Comparison of ENCODE assay signal across 11 mouse cellular contexts in genomic region chr11:21096590-21096989, GRCm38 (mm10). TPM values are rescaled to one million over a fixed set of nuclear protein-coding genes. Genes with fewer than 3 reads are reported as not detected.
DNase-seq lines count a peak whose midpoint lies in the region; ATAC-seq and TF ChIP-seq lines count a peak whose summit lies in the region.
"Had no signal": no experiment of that assay in that cellular context is flagged by ENCODE, and none has a peak within 500 bp of the region (broad histone marks: within the 10 kb centered on the region; RNA-seq: fewer than 3 reads in every experiment).

No protein-coding gene starts in this region.

- no peak for TF ChIP-seq POLR2A in MEL (IDR thresholded peaks at IDR 0.05; ENCODE audit: control insufficient read depth in 1 of 2, insufficient read depth in 1 of 2, low read depth in 1 of 2, low read length in 2 of 2, poor library complexity in 1 of 2)

- no peak overlapping the region for H3K27ac ChIP-seq in kidney, postnatal 0 days
- no peak overlapping the region for H3K27ac ChIP-seq in MEL (ENCODE audit: control insufficient read depth, low read depth, low read length)
- H3K27ac ChIP-seq: forebrain, embryonic 12.5 days; limb, embryonic 15.5 days; stomach, embryonic 15.5 days had no signal

- peak; percentile 48 for TF ChIP-seq CTCF in kidney, postnatal 0 days (IDR thresholded peaks at IDR 0.05; ENCODE audit: low read depth)
- peak; percentile 32 to 47 (median 40); a peak in 5 of 6 replicates for TF ChIP-seq CTCF in MEL (IDR thresholded peaks at IDR 0.05 in 2 of 3, conservative IDR thresholded peaks at IDR 0.05 in 1 of 3; ENCODE audit: control insufficient read depth in 1 of 3, insufficient read depth in 1 of 3, low read depth in 2 of 3, low read length in 3 of 3, poor library complexity in 1 of 3, severe bottlenecking in 1 of 3)

- peaks cover 38% of the 10 kb centered on the region for H3K79me2 ChIP-seq in MEL (ENCODE audit: control insufficient read depth, insufficient read depth, low read length, poor library complexity)

- 0 out of 2 replicates have a peak, but pooled peaks cover 2% of the 10 kb centered on the region for H3K36me3 ChIP-seq in kidney, postnatal 0 days (ENCODE audit: insufficient read depth, low read length)
- peaks cover 0 to 30% of the 10 kb centered on the region in 2 experiments; a peak in 2 of 4 replicates for H3K36me3 ChIP-seq in MEL (ENCODE audit: control insufficient read depth in 1 of 2, insufficient read depth in 2 of 2, low read length in 2 of 2)
- H3K36me3 ChIP-seq: forebrain, embryonic 12.5 days; limb, embryonic 15.5 days; stomach, embryonic 15.5 days had no signal

- no peak for ATAC-seq in kidney, postnatal 0 days (replicated peaks; ENCODE audit: low FRiP score, low read depth)

- H3K4me3 ChIP-seq in kidney, postnatal 0 days (replicated peaks; ENCODE audit: low read depth, low read length): no peak overlapping the region
- H3K4me3 ChIP-seq in MEL (ENCODE audit: control insufficient read depth in 1 of 2, insufficient read depth in 1 of 2, low read depth in 2 of 2, low read length in 2 of 2): no peak overlapping the region
- H3K4me3 ChIP-seq: forebrain, embryonic 12.5 days; limb, embryonic 15.5 days; stomach, embryonic 15.5 days had no signal

- TF ChIP-seq RAD21 in MEL (IDR thresholded peaks at IDR 0.05; ENCODE audit: low read depth, low read length): no peak; the same call in 1 of the 2 replicates

- DNase-seq in kidney, postnatal 0 days (ENCODE audit: low spot score): no peak
- DNase-seq in kidney, adult 18-20 months: no peak
- DNase-seq in B cell, adult 2 months: peak; percentile 41 to 42
- peak; percentile 54 for DNase-seq in MEL (ENCODE audit: low read depth, low spot score)
- peak; percentile 34 for DNase-seq in lung, postnatal 36 days
- DNase-seq in cerebellum, adult 9-11 months: no peak
- no peak for DNase-seq in frontal cortex, postnatal 14 days (ENCODE audit: low spot score in 2 of 2)
- no peak for DNase-seq in heart, postnatal 14 days

- H3K27me3 ChIP-seq in kidney, postnatal 0 days (ENCODE audit: insufficient read depth, low read length): no peaks in the 10 kb centered on the region
- H3K27me3 ChIP-seq in MEL (ENCODE audit: control insufficient read depth in 1 of 2, insufficient read depth in 2 of 2, low read length in 2 of 2): no peaks in the 10 kb centered on the region
- H3K27me3 ChIP-seq: forebrain, embryonic 12.5 days; limb, embryonic 15.5 days; stomach, embryonic 15.5 days had no signal

- TF ChIP-seq EP300 in MEL (IDR thresholded peaks at IDR 0.05; ENCODE audit: low read depth in 1 of 2, low read length in 2 of 2): no peak

- no peaks in the 10 kb centered on the region; the same call in 1 of the 2 replicates for H3K4me1 ChIP-seq in kidney, postnatal 0 days (replicated peaks; ENCODE audit: insufficient read depth, low read length)
- peaks cover 18 to 23% of the 10 kb centered on the region in 2 experiments for H3K4me1 ChIP-seq in MEL (ENCODE audit: control insufficient read depth in 1 of 2, insufficient read depth in 2 of 2, low read length in 2 of 2)

- no peak overlapping the region for H3K9ac ChIP-seq in kidney, postnatal 0 days (ENCODE audit: low read depth, low read length)
- H3K9ac ChIP-seq in MEL (ENCODE audit: control insufficient read depth, low read depth, low read length, poor library complexity, severe bottlenecking): no peak overlapping the region
- H3K9ac ChIP-seq: forebrain, embryonic 12.5 days; limb, embryonic 15.5 days; stomach, embryonic 15.5 days had no signal

- no peak overlapping the region for H3K4me2 ChIP-seq in kidney, postnatal 0 days (ENCODE audit: low read length)
- H3K4me2 ChIP-seq: forebrain, embryonic 12.5 days; limb, embryonic 15.5 days; stomach, embryonic 15.5 days had no signal

- H3K9me3 ChIP-seq in kidney, postnatal 0 days (replicated peaks; ENCODE audit: low read length): no peaks in the 10 kb centered on the region
- H3K9me3 ChIP-seq in MEL (replicated peaks; ENCODE audit: insufficient read depth, low read length): no peaks in the 10 kb centered on the region
- H3K9me3 ChIP-seq: forebrain, embryonic 12.5 days; limb, embryonic 15.5 days; stomach, embryonic 15.5 days had no signal

- intact Hi-C loops in heart, postnatal 14 days (cut with DNase I): loop anchor here (10.0 kb wide), 1 partner anchor 138 kb away; the partner anchor contains the start of gene Vps54

- WGBS in kidney, postnatal 0 days: 95% methylated on average over 2 of the region's 2 CpGs

TF ChIP-seq in MEL, 35 proteins besides CTCF, POLR2A, EP300 and RAD21:
- TF ChIP-seq SMC3 (IDR thresholded peaks at IDR 0.05; ENCODE audit: low read depth, low read length) (0 out of 2 replicates have a peak, but pooled peaks have one; percentile 18), ELF1 (IDR thresholded peaks at IDR 0.05; ENCODE audit: low read depth, low read length) (no peak)

RNA-seq across cellular contexts. Expression of gene Peli1, which starts 5.5 kb away (rescaled TPM):
- polyA plus RNA-seq in kidney, postnatal 0 days (2015; fragmentation: Nextera tagmentation; extraction: Ambion mirVana): 40.2 and 40.5 TPM in 2 replicates
- 7.5 and 7.9 TPM in 2 replicates for total RNA-seq in MEL (2012; rRNA removed)
- polyA plus RNA-seq in MEL (2012; ENCODE audit: insufficient read depth in 1 of 2, insufficient read length in 2 of 2, low read depth in 1 of 2, low replicate concordance in 2 of 2, missing spikeins in 1 of 2): 10 to 100 TPM in 1 of 2 experiments, not detected in 1; 11.6 TPM
- 10 to 100 TPM; 20.1 to 20.7 TPM for total RNA-seq in heart, postnatal 14 days (2021)

Comparison
In these comparisons a context has a peak if more than half of its experiments do, and no peak if none do; other contexts are left out.
1. DNase-seq: peak in B cell, adult 2 months (2 of 2), MEL (single experiment) and lung, postnatal 36 days (single experiment); none in kidney, postnatal 0 days (single experiment), kidney, adult 18-20 months (single experiment), cerebellum, adult 9-11 months (single experiment), frontal cortex, postnatal 14 days (0 of 2) and heart, postnatal 14 days (0 of 2).